Mouse (Mus musculus) embryonic fibroblast, embryonic 13.5 days (primary cell): ENCODE results near the gene Acsbg1.

Experiments used
- CTCF ChIP-seq: IDR thresholded peaks from 2 replicates; pipeline ENCODE4 v1.5.1; 2011; ENCODE audit warnings: mild to moderate bottlenecking, control low read depth, low read length, moderate library complexity, borderline replicate concordance; ENCODE audit not compliant: insufficient read depth
- POLR2A ChIP-seq: IDR thresholded peaks from 2 replicates; pipeline ENCODE4 v1.6.1; 2011; ENCODE audit warnings: low read depth, mild to moderate bottlenecking, control low read depth, low read length, moderate library complexity

DNA sequence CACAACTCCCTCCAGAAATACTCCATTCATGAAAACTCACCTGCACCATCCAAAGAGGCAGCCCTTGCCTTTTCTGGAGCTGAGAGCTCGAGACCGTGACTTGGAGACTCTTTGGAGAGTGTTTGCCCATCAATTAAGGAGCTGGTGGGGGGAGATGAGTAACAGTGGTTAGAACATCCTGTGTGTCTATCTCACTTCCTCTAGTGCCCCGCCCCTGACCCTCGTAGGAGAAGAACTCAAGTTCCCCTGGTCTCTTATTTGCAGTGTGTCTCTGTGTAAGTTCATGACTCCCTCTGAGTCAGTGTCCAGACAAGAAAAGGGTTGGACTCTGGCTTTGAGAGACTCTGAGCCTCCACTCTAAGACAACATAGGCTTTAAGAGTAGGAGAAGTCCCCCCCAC lies 19.1 kb downstream of the Acsbg1 start:
- TF ChIP-seq CTCF (no peak), POLR2A (no peak)
